Mouse (Mus musculus): ENCODE data around the gene Ndufc2.

- no peak for TF ChIP-seq POLR2A (IDR thresholded peaks at IDR 0.05; ENCODE audit: control insufficient read depth, extremely low read depth, insufficient read depth, low read length, poor library complexity)
- TF ChIP-seq CTCF (IDR thresholded peaks at IDR 0.05; ENCODE audit: borderline replicate concordance, control insufficient read depth, extremely low read depth, insufficient read depth, low read length, poor library complexity): no peak
Measured at GRCm38 (mm10) chr7:97434517-97434916, 34.7 kb downstream of the Ndufc2 start.

Data from thymus, adult 2 months (tissue).